Mouse (Mus musculus) E14TG2a.4 (cell line): ENCODE data around the gene Shank1.

ENCODE experiments used
- CTCF ChIP-seq: conservative IDR thresholded peaks from 2 replicates; pipeline ENCODE4 v1.5.1; 2014; ENCODE audit warnings: low read length
- POU5F1 ChIP-seq: IDR thresholded peaks from 2 replicates; pipeline ENCODE4 v1.6.1; 2014; ENCODE audit warnings: low read length, borderline replicate concordance

DNA sequence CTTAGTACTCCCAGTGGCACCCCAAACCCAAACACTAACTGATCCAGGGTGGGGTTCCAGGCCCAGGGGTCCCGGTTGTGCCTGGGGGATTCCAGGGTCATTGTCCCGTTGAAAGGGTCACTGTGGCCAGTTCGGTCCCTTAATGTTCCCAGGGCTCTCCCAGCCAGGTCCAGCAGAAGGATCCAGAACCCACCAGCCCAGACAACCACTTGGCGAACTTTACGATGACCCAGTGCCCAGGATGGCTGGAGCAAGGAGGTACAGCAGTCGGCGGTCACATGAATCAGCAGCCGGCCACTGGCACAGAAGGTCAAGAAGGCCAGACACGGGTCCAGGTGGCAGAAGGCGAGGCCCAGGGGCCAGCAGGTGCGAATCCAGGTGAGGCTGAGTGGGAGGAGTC, 41.9 kb upstream of the Shank1 start:
- TF ChIP-seq CTCF (no peak), POU5F1 (no peak)
